18 mouse cellular contexts compared by ENCODE assay signal in genomic region chr16:49573171-49573517, GRCm38 (mm10).
DNase-seq lines count a peak whose midpoint lies in the region; ATAC-seq and TF ChIP-seq lines count a peak whose summit lies in the region.
"Had no signal": no experiment of that assay in that cellular context is flagged by ENCODE, and none has a peak within 500 bp of the region (broad histone marks: within the 10 kb centered on the region; RNA-seq: fewer than 3 reads in every experiment).

No protein-coding gene starts in this region.

- H3K9me3 ChIP-seq in midbrain, embryonic 10.5 days (replicated peaks): no peaks in the 10 kb centered on the region
- H3K9me3 ChIP-seq in midbrain, postnatal 0 days (ENCODE audit: low read length): no peaks in the 10 kb centered on the region
- H3K9me3 ChIP-seq in forebrain, postnatal 0 days (ENCODE audit: low read length): no peaks in the 10 kb centered on the region
- H3K9me3 ChIP-seq in midbrain, embryonic 12.5 days: no peaks in the 10 kb centered on the region
- H3K9me3 ChIP-seq: heart, embryonic 10.5 days; intestine, embryonic 15.5 days had no signal

- no peaks in the 10 kb centered on the region for H3K36me3 ChIP-seq in midbrain, embryonic 10.5 days
- no peaks in the 10 kb centered on the region for H3K36me3 ChIP-seq in midbrain, postnatal 0 days (ENCODE audit: insufficient read depth, low read length)
- no peaks in the 10 kb centered on the region for H3K36me3 ChIP-seq in forebrain, postnatal 0 days (ENCODE audit: insufficient read depth)
- H3K36me3 ChIP-seq in midbrain, embryonic 12.5 days: no peaks in the 10 kb centered on the region
- H3K36me3 ChIP-seq: heart, embryonic 10.5 days; intestine, embryonic 15.5 days had no signal

- H3K4me2 ChIP-seq in midbrain, postnatal 0 days (ENCODE audit: low read depth, low read length, poor library complexity, severe bottlenecking): no peak overlapping the region
- H3K4me2 ChIP-seq in forebrain, postnatal 0 days (ENCODE audit: low read depth): 0 out of 2 replicates have a peak overlapping the region, but pooled peaks have one; percentile 19
- H3K4me2 ChIP-seq in midbrain, embryonic 12.5 days (replicated peaks): peak overlapping the region; percentile 29
- H3K4me2 ChIP-seq: intestine, embryonic 15.5 days; lung, embryonic 14.5 days had no signal

- H3K4me3 ChIP-seq in midbrain, embryonic 10.5 days: no peak overlapping the region
- H3K4me3 ChIP-seq in midbrain, postnatal 0 days (ENCODE audit: low read depth, low read length): no peak overlapping the region
- no peak overlapping the region for H3K4me3 ChIP-seq in forebrain, postnatal 0 days (ENCODE audit: low read depth, low read length)
- H3K4me3 ChIP-seq in midbrain, embryonic 12.5 days: no peak overlapping the region
- H3K4me3 ChIP-seq: erythroblast, embryonic 14.5 days; heart, embryonic 10.5 days; intestine, embryonic 15.5 days had no signal

- no peak overlapping the region for H3K9ac ChIP-seq in midbrain, postnatal 0 days (replicated peaks; ENCODE audit: low read length, poor library complexity, severe bottlenecking)
- H3K9ac ChIP-seq in forebrain, postnatal 0 days: no peak overlapping the region
- H3K9ac ChIP-seq in midbrain, embryonic 12.5 days (replicated peaks): no peak overlapping the region
- H3K9ac ChIP-seq: intestine, embryonic 15.5 days; lung, embryonic 14.5 days had no signal

- H3K27ac ChIP-seq in midbrain, embryonic 10.5 days (replicated peaks): 0 out of 2 replicates have a peak overlapping the region, but pooled peaks have one; percentile 33
- H3K27ac ChIP-seq in midbrain, postnatal 0 days (ENCODE audit: low read depth, low read length): no peak overlapping the region
- H3K27ac ChIP-seq in forebrain, postnatal 0 days (ENCODE audit: low read depth, low read length): no peak overlapping the region
- H3K27ac ChIP-seq in midbrain, embryonic 12.5 days (replicated peaks): no peak overlapping the region
- H3K27ac ChIP-seq: heart, embryonic 10.5 days; intestine, embryonic 15.5 days had no signal

- no peak for TF ChIP-seq CTCF in midbrain, postnatal 0 days (IDR thresholded peaks at IDR 0.05)
- no peak for TF ChIP-seq CTCF in forebrain, postnatal 0 days (IDR thresholded peaks at IDR 0.05; ENCODE audit: low read depth)

- WGBS in midbrain, embryonic 10.5 days: 74% methylated on average over 3 of the region's 3 CpGs
- WGBS in midbrain, postnatal 0 days: 30% methylated on average over 3 of the region's 3 CpGs
- WGBS in forebrain, postnatal 0 days: 14% methylated on average over 3 of the region's 3 CpGs
- 53% methylated on average over 3 of the region's 3 CpGs for WGBS in midbrain, embryonic 12.5 days

- H3K4me1 ChIP-seq in midbrain, embryonic 10.5 days: peaks cover 13% of the 10 kb centered on the region; the same call in 1 of the 2 replicates
- no peaks in the 10 kb centered on the region for H3K4me1 ChIP-seq in midbrain, postnatal 0 days (ENCODE audit: insufficient read depth, low read length)
- H3K4me1 ChIP-seq in forebrain, postnatal 0 days (ENCODE audit: insufficient read depth): no peaks in the 10 kb centered on the region; the same call in 1 of the 2 replicates
- H3K4me1 ChIP-seq in midbrain, embryonic 12.5 days: peaks cover 11% of the 10 kb centered on the region
- H3K4me1 ChIP-seq: heart, embryonic 10.5 days; intestine, embryonic 15.5 days had no signal

- no peak for DNase-seq in midbrain, embryonic 10.5 days (ENCODE audit: low spot score)
- no peak for DNase-seq in midbrain, postnatal 0 days (ENCODE audit: low spot score)
- DNase-seq in forebrain, postnatal 0 days: no peak
- DNase-seq in lung, postnatal 25 days (ENCODE audit: low spot score): no peak
- DNase-seq in urinary bladder, adult 18-20 months (ENCODE audit: low spot score in 2 of 2): no peak
- DNase-seq: adrenal gland, postnatal 36 days; B cell, adult 2 months; cerebellum, adult 9-11 months; gastrocnemius, postnatal 36 days; kidney, postnatal 4 days had no signal

- no peak for ATAC-seq in midbrain, postnatal 0 days (ENCODE audit: low FRiP score)
- ATAC-seq in forebrain, postnatal 0 days: peak; percentile 32; the same call in 1 of the 2 replicates
- peak; percentile 75 for ATAC-seq in midbrain, embryonic 12.5 days (ENCODE audit: low FRiP score, low read depth)
- ATAC-seq in CD4-positive, CD25-positive, alpha-beta regulatory T cell, adult 4 months: no peak
- ATAC-seq: activated CD4-positive, CD25-positive, alpha-beta regulatory T cell, adult 4 months; intestine, embryonic 15.5 days; Patski had no signal

- H3K27me3 ChIP-seq in midbrain, embryonic 10.5 days (ENCODE audit: low read depth, poor library complexity, severe bottlenecking): no peaks in the 10 kb centered on the region
- no peaks in the 10 kb centered on the region for H3K27me3 ChIP-seq in midbrain, postnatal 0 days (ENCODE audit: insufficient read depth, low read length)
- H3K27me3 ChIP-seq in forebrain, postnatal 0 days (ENCODE audit: insufficient read depth, low read length): no peaks in the 10 kb centered on the region
- no peaks in the 10 kb centered on the region for H3K27me3 ChIP-seq in midbrain, embryonic 12.5 days
- H3K27me3 ChIP-seq: intestine, embryonic 15.5 days had no signal

Comparison
In these comparisons a context has a peak if more than half of its experiments do, and no peak if none do; other contexts are left out.
1. ATAC-seq: peak in forebrain, postnatal 0 days (single experiment) and midbrain, embryonic 12.5 days (single experiment); none in midbrain, postnatal 0 days (single experiment) and CD4-positive, CD25-positive, alpha-beta regulatory T cell, adult 4 months (single experiment).